ENCODE assay signal across 7 mouse cellular contexts in the genomic region with DNA sequence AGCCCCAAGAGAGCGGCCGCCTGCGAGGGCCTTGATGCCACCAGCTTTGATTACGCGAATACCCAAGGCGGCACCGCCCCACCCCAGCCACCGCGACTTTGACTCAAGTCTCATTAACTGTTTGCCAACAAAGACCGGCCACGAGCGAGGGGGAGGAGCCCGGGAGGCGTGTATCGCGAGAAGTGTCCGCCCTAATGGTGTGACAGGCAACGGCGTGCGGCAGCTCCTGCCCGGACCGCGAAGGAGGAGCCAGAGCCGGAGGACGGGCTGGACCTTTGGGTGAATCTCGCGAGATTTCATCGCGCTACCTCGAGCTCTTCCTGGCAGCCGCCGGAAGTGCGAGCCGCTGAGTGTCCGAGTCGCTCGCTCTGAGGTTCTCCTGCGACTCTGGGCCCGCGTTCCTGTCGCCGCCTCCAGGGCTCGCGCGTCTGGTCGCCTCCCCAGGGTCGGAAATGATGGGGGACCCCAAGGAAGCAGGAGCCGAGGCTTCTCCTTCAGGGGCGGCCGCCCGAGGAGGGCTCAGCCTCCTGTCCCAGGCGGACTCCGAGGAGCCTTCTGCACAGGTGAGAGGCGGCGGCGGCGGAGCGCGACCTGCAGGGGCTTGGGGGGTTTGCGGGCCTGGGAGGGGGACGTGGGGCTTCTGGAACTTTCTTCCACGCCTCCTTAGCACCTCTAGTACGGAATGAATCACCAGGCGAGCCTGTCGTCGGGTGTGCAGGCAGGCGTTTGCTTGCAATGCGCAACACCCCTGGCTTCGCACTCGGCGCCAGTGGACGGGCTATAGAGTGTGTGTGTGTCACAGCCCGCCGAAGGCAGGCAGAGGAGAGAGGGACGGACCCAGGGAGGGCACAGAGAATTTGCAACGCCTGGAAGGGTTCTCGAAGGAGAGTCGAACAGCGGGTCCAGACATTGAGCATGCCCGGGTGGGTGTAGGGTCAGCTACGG. TPM values are rescaled to one million over a fixed set of nuclear protein-coding genes. Genes with fewer than 3 reads are reported as not detected.
A peak's percentile ranks its signal among the peaks of the same experiment; 100 is the strongest.
DNase-seq lines count a peak whose midpoint lies in the region; ATAC-seq lines count a peak whose summit lies in the region.

A gene (plus strand): TSS at position 183 of the 945 bp plus-strand sequence.

- peaks cover 11% of the 10 kb centered on the region for H3K4me1 ChIP-seq in intestine, embryonic 16.5 days (ENCODE audit: control insufficient read depth, insufficient read depth, low read length)
- H3K4me1 ChIP-seq in midbrain, embryonic 11.5 days (ENCODE audit: control insufficient read depth, insufficient read depth, low read length) = peaks cover 7% of the 10 kb centered on the region

- intact Hi-C loops in left cerebral cortex, postnatal 36 days (cut with DNase I) = loop anchor here (5.0 kb wide), 2 partner anchors 515 to 605 kb away; a partner anchor contains a TSS

- peak; percentile 98 for ATAC-seq in intestine, embryonic 16.5 days
- ATAC-seq in midbrain, embryonic 11.5 days (ENCODE audit: low FRiP score) = peak; percentile 98

- no peaks in the 10 kb centered on the region for H3K27me3 ChIP-seq in intestine, embryonic 16.5 days (replicated peaks; ENCODE audit: control insufficient read depth, insufficient read depth, low read length)
- H3K27me3 ChIP-seq in midbrain, embryonic 11.5 days (ENCODE audit: control insufficient read depth, insufficient read depth, low read length) = no peaks in the 10 kb centered on the region

- H3K36me3 ChIP-seq in intestine, embryonic 16.5 days (ENCODE audit: control insufficient read depth, insufficient read depth, low read length) = peaks cover 8% of the 10 kb centered on the region; the same call in 1 of the 2 replicates
- peaks cover 7% of the 10 kb centered on the region; the same call in 1 of the 2 replicates for H3K36me3 ChIP-seq in midbrain, embryonic 11.5 days (ENCODE audit: control insufficient read depth, insufficient read depth, low read length)

- under 1% methylated on average over 81 of the region's 81 CpGs for WGBS in intestine, embryonic 16.5 days
- WGBS in midbrain, embryonic 11.5 days = under 1% methylated on average over 81 of the region's 81 CpGs

- peak; percentile 99 for DNase-seq in adrenal gland, adult 8-10 months
- DNase-seq in embryo, embryonic 9.5 days (ENCODE audit: extremely low spot score) = peak; percentile 99
- DNase-seq in gastrocnemius, postnatal 4 days (ENCODE audit: low spot score in 2 of 2) = peak; percentile 96 to 97
- peak; percentile 96 to 97 for DNase-seq in left cerebral cortex, postnatal 36 days (ENCODE audit: low spot score in 2 of 2)
- peak; percentile 99 for DNase-seq in midbrain, embryonic 11.5 days (ENCODE audit: low spot score, missing footprints)
- DNase-seq in skeletal muscle tissue, adult 2 months (ENCODE audit: low read depth, low spot score) = peak; percentile 100

- H3K27ac ChIP-seq in intestine, embryonic 16.5 days (ENCODE audit: low read length) = peak within 1 kb of the TSS; percentile 91
- peak within 1 kb of the TSS; percentile 79 for H3K27ac ChIP-seq in midbrain, embryonic 11.5 days (ENCODE audit: low read depth, low read length)

- H3K9me3 ChIP-seq in intestine, embryonic 16.5 days (ENCODE audit: control insufficient read depth, low read length) = no peaks in the 10 kb centered on the region
- no peaks in the 10 kb centered on the region for H3K9me3 ChIP-seq in midbrain, embryonic 11.5 days (ENCODE audit: control insufficient read depth, low read length)

- peak within 1 kb of the TSS; percentile 95 for H3K4me3 ChIP-seq in intestine, embryonic 16.5 days (ENCODE audit: low read length)
- peak within 1 kb of the TSS; percentile 93 for H3K4me3 ChIP-seq in midbrain, embryonic 11.5 days (ENCODE audit: low read depth, low read length)

- peak within 1 kb of the TSS; percentile 98 for H3K9ac ChIP-seq in intestine, embryonic 16.5 days (ENCODE audit: low read depth, low read length)
- peak within 1 kb of the TSS; percentile 89 for H3K9ac ChIP-seq in midbrain, embryonic 11.5 days (ENCODE audit: low read length)

- H3K4me2 ChIP-seq in intestine, embryonic 16.5 days (ENCODE audit: low read depth, low read length) = peak within 1 kb of the TSS; percentile 78
- H3K4me2 ChIP-seq in midbrain, embryonic 11.5 days = peak within 1 kb of the TSS; percentile 93

RNA-seq across cellular contexts. Expression of the gene that starts here (rescaled TPM):
- 10 to 100 TPM; 17.2 to 27.1 (median 19.8) TPM for total RNA-seq in adrenal gland, adult 8-10 months (2022)
- 10 to 100 TPM; 14.6 to 15.1 TPM for total RNA-seq in gastrocnemius, postnatal 4 days (2021)
- polyA plus RNA-seq in intestine, embryonic 16.5 days (2015; fragmentation: Nextera tagmentation; extraction: Ambion mirVana) = 13.7 and 14.1 TPM in 2 replicates
- total RNA-seq in left cerebral cortex, postnatal 36 days (2021) = 10 to 100 TPM; 20.3 to 26.5 TPM
- polyA plus RNA-seq in midbrain, embryonic 11.5 days (2014; fragmentation: Nextera tagmentation; extraction: Ambion mirVana) = 34.1 and 38.8 TPM in 2 replicates

Comparison
In these comparisons a context has a peak if more than half of its experiments do, and no peak if none do; other contexts are left out.
1. Peak in every context shown above with its lines: DNase-seq, ATAC-seq, H3K4me3 ChIP-seq and H3K27ac ChIP-seq.